8 mouse cellular contexts compared by ENCODE assay signal in the genomic region with DNA sequence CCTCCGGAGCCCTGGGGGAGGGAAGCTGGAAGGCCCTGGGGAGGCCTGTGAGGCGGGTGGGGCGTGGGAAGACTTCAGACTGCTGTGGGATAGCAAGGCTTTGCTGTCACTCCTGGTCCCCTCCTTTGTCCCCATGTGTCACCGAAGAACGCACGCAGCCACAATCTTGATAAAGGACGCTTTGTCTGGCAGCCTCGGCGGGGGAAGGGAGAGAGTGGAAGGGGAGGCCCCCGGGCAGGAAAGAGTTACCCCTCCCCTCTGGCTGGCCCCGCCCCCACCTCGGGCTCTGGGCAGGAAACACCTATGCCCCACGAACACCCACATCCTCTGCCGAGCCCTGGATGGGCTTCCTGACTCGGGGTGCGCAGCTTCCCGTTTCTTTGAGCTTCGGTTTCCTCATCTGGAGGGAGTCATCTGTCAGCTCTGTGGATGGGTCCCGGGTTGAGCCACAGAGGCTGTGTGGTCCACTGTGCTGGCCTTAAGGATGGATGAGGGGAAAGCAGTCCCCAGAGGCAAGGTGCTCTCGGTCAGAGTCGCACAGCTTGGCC.
DNase-seq lines count a peak whose midpoint lies in the region; ATAC-seq lines count a peak whose summit lies in the region.

No protein-coding gene starts in this region.

- peak overlapping the region; percentile 6; the same call in 1 of the 2 replicates for H3K4me3 ChIP-seq in forebrain, embryonic 15.5 days
- peak overlapping the region; percentile 22 for H3K4me3 ChIP-seq in intestine, embryonic 14.5 days (ENCODE audit: low read depth, low read length)
- peak overlapping the region; percentile 55 for H3K4me3 ChIP-seq in liver, embryonic 16.5 days (ENCODE audit: low read depth, low read length)
- H3K4me3 ChIP-seq in neural tube, embryonic 11.5 days (ENCODE audit: low read depth, low read length), result peak overlapping the region; percentile 13; the same call in 1 of the 2 replicates

- no peak overlapping the region for H3K9ac ChIP-seq in forebrain, embryonic 15.5 days (replicated peaks)
- H3K9ac ChIP-seq in intestine, embryonic 14.5 days (ENCODE audit: low read length), result 0 out of 2 replicates have a peak overlapping the region, but pooled peaks have one; percentile 6
- H3K9ac ChIP-seq in liver, embryonic 16.5 days (ENCODE audit: low read depth, low read length), result peak overlapping the region; percentile 54
- peak overlapping the region; percentile 47 for H3K9ac ChIP-seq in neural tube, embryonic 11.5 days (ENCODE audit: low read length)

- H3K9me3 ChIP-seq in forebrain, embryonic 15.5 days, result no peaks in the 10 kb centered on the region
- no peaks in the 10 kb centered on the region for H3K9me3 ChIP-seq in intestine, embryonic 14.5 days (ENCODE audit: control insufficient read depth, low read length)
- no peaks in the 10 kb centered on the region for H3K9me3 ChIP-seq in liver, embryonic 16.5 days (replicated peaks; ENCODE audit: control insufficient read depth, low read length)
- no peaks in the 10 kb centered on the region for H3K9me3 ChIP-seq in neural tube, embryonic 11.5 days (ENCODE audit: control insufficient read depth, low read length)

- intact Hi-C loops in heart, postnatal 25 days (cut with DNase I), result no loop called here

- H3K4me1 ChIP-seq in forebrain, embryonic 15.5 days, result peaks cover 58% of the 10 kb centered on the region
- peaks cover 13% of the 10 kb centered on the region for H3K4me1 ChIP-seq in intestine, embryonic 14.5 days (replicated peaks; ENCODE audit: control insufficient read depth, insufficient read depth, low read length)
- H3K4me1 ChIP-seq in liver, embryonic 16.5 days (ENCODE audit: control insufficient read depth, low read depth, low read length), result peaks cover 43% of the 10 kb centered on the region
- peaks cover 34% of the 10 kb centered on the region for H3K4me1 ChIP-seq in neural tube, embryonic 11.5 days (ENCODE audit: control insufficient read depth, insufficient read depth, low read length)

- no peaks in the 10 kb centered on the region for H3K36me3 ChIP-seq in forebrain, embryonic 15.5 days
- H3K36me3 ChIP-seq in intestine, embryonic 14.5 days (ENCODE audit: control insufficient read depth, insufficient read depth, low read length), result no peaks in the 10 kb centered on the region
- no peaks in the 10 kb centered on the region for H3K36me3 ChIP-seq in liver, embryonic 16.5 days (ENCODE audit: control insufficient read depth, insufficient read depth)
- H3K36me3 ChIP-seq in neural tube, embryonic 11.5 days (ENCODE audit: control insufficient read depth, insufficient read depth, low read length), result no peaks in the 10 kb centered on the region; the same call in 1 of the 2 replicates

- ATAC-seq in forebrain, embryonic 15.5 days (replicated peaks), result peak; percentile 44
- peak; percentile 66 for ATAC-seq in intestine, embryonic 14.5 days (replicated peaks; ENCODE audit: low FRiP score, low TSS enrichment, low read depth)
- peak; percentile 69 for ATAC-seq in liver, embryonic 16.5 days (ENCODE audit: low read depth)
- ATAC-seq in neural tube, embryonic 11.5 days (ENCODE audit: insufficient read depth, low FRiP score, low TSS enrichment), result peak; percentile 73

- H3K27ac ChIP-seq in forebrain, embryonic 15.5 days (replicated peaks), result peak overlapping the region; percentile 52
- H3K27ac ChIP-seq in intestine, embryonic 14.5 days (ENCODE audit: low read depth), result no peak overlapping the region
- peak overlapping the region; percentile 64 for H3K27ac ChIP-seq in liver, embryonic 16.5 days (ENCODE audit: low read length)
- peak overlapping the region; percentile 75 for H3K27ac ChIP-seq in neural tube, embryonic 11.5 days (ENCODE audit: low read depth, low read length)

- DNase-seq in heart, adult 18-20 months, result peak; percentile 50 to 75
- DNase-seq in heart, postnatal 25 days (ENCODE audit: low spot score), result no peak
- DNase-seq in intestine, embryonic 14.5 days (ENCODE audit: low spot score), result peak; percentile 79
- DNase-seq in neural tube, embryonic 11.5 days (ENCODE audit: low spot score), result peak; percentile 84
- DNase-seq in cerebellum, adult 8-10 months, result no peak
- no peak for DNase-seq in left cerebral cortex, adult 8-10 months (ENCODE audit: low spot score in 2 of 2)

- under 1% methylated on average over 18 of the region's 21 CpGs for WGBS in forebrain, embryonic 15.5 days
- WGBS in intestine, embryonic 14.5 days, result 2% methylated on average over 21 of the region's 21 CpGs
- under 1% methylated on average over 21 of the region's 21 CpGs for WGBS in liver, embryonic 16.5 days (ENCODE audit: insufficient replicate concordance)
- WGBS in neural tube, embryonic 11.5 days, result 3% methylated on average over 21 of the region's 21 CpGs

- no peaks in the 10 kb centered on the region for H3K27me3 ChIP-seq in forebrain, embryonic 15.5 days
- no peaks in the 10 kb centered on the region for H3K27me3 ChIP-seq in intestine, embryonic 14.5 days (replicated peaks; ENCODE audit: control insufficient read depth, insufficient read depth, low read length)
- no peaks in the 10 kb centered on the region for H3K27me3 ChIP-seq in liver, embryonic 16.5 days (ENCODE audit: control insufficient read depth, insufficient read depth, low read depth, low read length)
- H3K27me3 ChIP-seq in neural tube, embryonic 11.5 days (ENCODE audit: control insufficient read depth, insufficient read depth, low read length), result peaks cover 14% of the 10 kb centered on the region

- peak overlapping the region; percentile 24 for H3K4me2 ChIP-seq in forebrain, embryonic 15.5 days (replicated peaks)
- peak overlapping the region; percentile 42 for H3K4me2 ChIP-seq in intestine, embryonic 14.5 days (ENCODE audit: low read length)
- peak overlapping the region; percentile 72 for H3K4me2 ChIP-seq in liver, embryonic 16.5 days (ENCODE audit: low read depth, low read length)
- H3K4me2 ChIP-seq in neural tube, embryonic 11.5 days (ENCODE audit: low read depth), result peak overlapping the region; percentile 36

Comparison
In these comparisons a context has a peak if more than half of its experiments do, and no peak if none do; other contexts are left out.
1. DNase-seq: peak in heart, adult 18-20 months (2 of 2), intestine, embryonic 14.5 days (single experiment) and neural tube, embryonic 11.5 days (single experiment); none in heart, postnatal 25 days (single experiment), cerebellum, adult 8-10 months (single experiment) and left cerebral cortex, adult 8-10 months (0 of 2).
2. Peak in every context shown above with its lines, with median percentiles within 50 percentile points of each other: ATAC-seq, H3K4me2 ChIP-seq and H3K4me3 ChIP-seq.